Mouse (Mus musculus): ENCODE measurements around the gene Gbx1.

DNA sequence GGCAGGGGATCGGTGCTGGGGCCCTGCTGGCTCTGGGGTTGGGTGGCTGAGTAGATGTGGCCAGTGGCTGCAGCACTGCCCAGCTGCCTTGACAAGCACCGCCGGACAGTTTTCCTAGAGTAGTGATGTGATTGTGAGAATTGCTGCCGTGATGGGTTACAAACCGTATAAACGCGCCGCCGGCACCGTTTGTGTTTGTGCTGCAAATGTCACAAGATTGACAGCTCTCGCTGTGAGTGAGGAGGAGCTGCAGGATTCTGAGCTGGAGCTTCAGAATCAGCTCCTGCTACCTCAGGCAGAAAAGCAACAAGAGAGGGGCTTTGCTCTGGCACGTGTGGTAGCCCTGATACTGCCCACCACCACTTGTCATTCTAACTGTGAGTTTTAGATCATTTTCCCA is 60.2 kb downstream of the Gbx1 start:
- TF ChIP-seq EP300 (IDR thresholded peaks at IDR 0.05; ENCODE audit: low read depth) = no peak
- TF ChIP-seq CTCF (IDR thresholded peaks at IDR 0.05; ENCODE audit: low read depth) = no peak
